16 mouse cellular contexts compared by ENCODE assay signal in genomic region chr15:87191901-87192300, GRCm38 (mm10).
DNase-seq lines count a peak whose midpoint lies in the region; ATAC-seq and TF ChIP-seq lines count a peak whose summit lies in the region.
"Had no signal": no experiment of that assay in that cellular context is flagged by ENCODE, and none has a peak within 500 bp of the region (broad histone marks: within the 10 kb centered on the region; RNA-seq: fewer than 3 reads in every experiment).

No protein-coding gene starts in this region.

- no peaks in the 10 kb centered on the region for H3K4me1 ChIP-seq in cerebellum, adult 2 months (ENCODE audit: control insufficient read depth, insufficient read depth, low read length)
- H3K4me1 ChIP-seq in kidney, adult 2 months (ENCODE audit: control insufficient read depth, insufficient read depth, low read length), result no peaks in the 10 kb centered on the region
- no peaks in the 10 kb centered on the region for H3K4me1 ChIP-seq in kidney, embryonic 14.5 days (ENCODE audit: control insufficient read depth, insufficient read depth, low read length)
- peaks cover 8% of the 10 kb centered on the region; the same call in 1 of the 2 replicates for H3K4me1 ChIP-seq in hindbrain, embryonic 16.5 days (ENCODE audit: control insufficient read depth, insufficient read depth, low read depth, low read length)
- H3K4me1 ChIP-seq: heart, embryonic 15.5 days; liver, embryonic 15.5 days had no signal

- no peaks in the 10 kb centered on the region; the same call in 1 of the 2 replicates for H3K9me3 ChIP-seq in kidney, embryonic 14.5 days (ENCODE audit: control insufficient read depth, low read length)
- no peaks in the 10 kb centered on the region for H3K9me3 ChIP-seq in hindbrain, embryonic 16.5 days (ENCODE audit: control insufficient read depth, low read length)
- H3K9me3 ChIP-seq: heart, embryonic 15.5 days; hindbrain, embryonic 13.5 days; liver, embryonic 15.5 days had no signal

- H3K4me2 ChIP-seq in kidney, embryonic 14.5 days (replicated peaks; ENCODE audit: low read depth, low read length), result no peak overlapping the region
- H3K4me2 ChIP-seq in hindbrain, embryonic 16.5 days (ENCODE audit: low read length), result no peak overlapping the region
- H3K4me2 ChIP-seq: heart, embryonic 15.5 days; hindbrain, embryonic 13.5 days; liver, embryonic 15.5 days had no signal

- H3K27me3 ChIP-seq in cerebellum, adult 2 months (ENCODE audit: control insufficient read depth, insufficient read depth, low read length), result no peaks in the 10 kb centered on the region; the same call in 1 of the 2 replicates
- no peaks in the 10 kb centered on the region for H3K27me3 ChIP-seq in kidney, adult 2 months (replicated peaks; ENCODE audit: control insufficient read depth, insufficient read depth, low read length)
- no peaks in the 10 kb centered on the region for H3K27me3 ChIP-seq in kidney, embryonic 14.5 days (ENCODE audit: control insufficient read depth, insufficient read depth, low read length)
- no peaks in the 10 kb centered on the region for H3K27me3 ChIP-seq in hindbrain, embryonic 16.5 days (replicated peaks; ENCODE audit: control insufficient read depth, insufficient read depth, low read length)
- H3K27me3 ChIP-seq: CH12.LX; heart, embryonic 15.5 days; liver, embryonic 15.5 days had no signal

- H3K9ac ChIP-seq in kidney, embryonic 14.5 days (ENCODE audit: low read depth, low read length), result no peak overlapping the region
- no peak overlapping the region for H3K9ac ChIP-seq in hindbrain, embryonic 16.5 days (ENCODE audit: low read depth, low read length)
- H3K9ac ChIP-seq: heart, embryonic 15.5 days; hindbrain, embryonic 13.5 days; liver, embryonic 15.5 days had no signal

- no peaks in the 10 kb centered on the region for H3K36me3 ChIP-seq in kidney, adult 2 months (ENCODE audit: control insufficient read depth, insufficient read depth, low read length)
- H3K36me3 ChIP-seq in kidney, embryonic 14.5 days (ENCODE audit: control insufficient read depth, insufficient read depth, low read length), result no peaks in the 10 kb centered on the region
- no peaks in the 10 kb centered on the region for H3K36me3 ChIP-seq in hindbrain, embryonic 16.5 days (ENCODE audit: control insufficient read depth, insufficient read depth, low read length)
- H3K36me3 ChIP-seq: heart, embryonic 15.5 days; hindbrain, embryonic 13.5 days; liver, embryonic 15.5 days had no signal

- peak in 1 of 2 experiments; percentile 17 for DNase-seq in cerebellum, adult 2 months
- DNase-seq in cerebellum, adult 11 months, result no peak
- no peak for DNase-seq in kidney, adult 2 months
- peak; percentile 25 for DNase-seq in right cerebral cortex, postnatal 4 days
- DNase-seq in right cerebral cortex, adult 18-20 months, result no peak
- no peak for DNase-seq in lung, postnatal 36 days
- DNase-seq: adrenal gland, postnatal 14 days; gastrocnemius, postnatal 25 days; kidney, adult 9 months; retina, postnatal 1 day had no signal

- TF ChIP-seq CTCF in cerebellum, adult 2 months (IDR thresholded peaks at IDR 0.05; ENCODE audit: borderline replicate concordance, insufficient read depth, low read depth, low read length), result peak; percentile 37; the same call in 1 of the 2 replicates
- TF ChIP-seq CTCF in kidney, adult 2 months (conservative IDR thresholded peaks at IDR 0.05; ENCODE audit: insufficient read depth, insufficient read length, low read depth, low read length), result 0 out of 2 replicates have a peak, but pooled peaks have one; percentile 17

- no peak for ATAC-seq in kidney, embryonic 14.5 days (ENCODE audit: low FRiP score, low TSS enrichment)
- ATAC-seq in hindbrain, embryonic 16.5 days, result no peak

- H3K4me3 ChIP-seq in cerebellum, adult 2 months (replicated peaks; ENCODE audit: insufficient read depth, low read depth, low read length), result no peak overlapping the region
- H3K4me3 ChIP-seq in kidney, adult 2 months (ENCODE audit: insufficient read depth, low read depth, low read length), result no peak overlapping the region
- H3K4me3 ChIP-seq in kidney, embryonic 14.5 days (ENCODE audit: low read length), result no peak overlapping the region
- H3K4me3 ChIP-seq in hindbrain, embryonic 16.5 days (ENCODE audit: low read length), result no peak overlapping the region
- H3K4me3 ChIP-seq: heart, embryonic 15.5 days; hindbrain, embryonic 13.5 days; liver, embryonic 15.5 days had no signal

- TF ChIP-seq POLR2A in cerebellum, adult 2 months (IDR thresholded peaks at IDR 0.05; ENCODE audit: borderline replicate concordance, insufficient read depth, low read length), result no peak
- no peak for TF ChIP-seq POLR2A in kidney, adult 2 months (IDR thresholded peaks at IDR 0.05; ENCODE audit: low read depth, low read length)

- 82% methylated on average over 4 of the region's 4 CpGs for WGBS in cerebellum, adult 2 months
- 72% methylated on average over 4 of the region's 4 CpGs for WGBS in kidney, adult 2 months
- 68% methylated on average over 4 of the region's 4 CpGs for WGBS in kidney, embryonic 14.5 days
- 71% methylated on average over 4 of the region's 4 CpGs for WGBS in hindbrain, embryonic 16.5 days

- no peak overlapping the region for H3K27ac ChIP-seq in cerebellum, adult 2 months (ENCODE audit: insufficient read depth, low read length)
- no peak overlapping the region for H3K27ac ChIP-seq in kidney, adult 2 months (ENCODE audit: insufficient read depth, low read depth, low read length)
- no peak overlapping the region for H3K27ac ChIP-seq in kidney, embryonic 14.5 days (ENCODE audit: low read depth, low read length)
- no peak overlapping the region for H3K27ac ChIP-seq in hindbrain, embryonic 16.5 days (ENCODE audit: low read depth, low read length)
- H3K27ac ChIP-seq: heart, embryonic 15.5 days; hindbrain, embryonic 13.5 days; liver, embryonic 15.5 days had no signal
